Mouse (Mus musculus) heart, adult 2 months (tissue): ENCODE results near the gene Spata18.

Source experiments
- CTCF ChIP-seq: fragments of 200-600 bp; IDR thresholded peaks from 2 replicates; pipeline ENCODE4 v1.8.1; 2022; ENCODE audit warnings: antibody characterized with exemption, mild to moderate bottlenecking, moderate library complexity
- EP300 ChIP-seq: fragments of 200-500 bp; IDR thresholded peaks from 2 replicates; pipeline ENCODE4 v1.6.1; 2011; ENCODE audit warnings: low read depth, low read length, control low read depth; ENCODE audit not compliant: insufficient read depth
- POLR2A ChIP-seq: fragments of 200-500 bp; IDR thresholded peaks from 2 replicates; pipeline ENCODE4 v1.6.1; 2011; ENCODE audit warnings: mild to moderate bottlenecking, low read depth, low read length, control low read depth; ENCODE audit not compliant: insufficient read depth

DNA sequence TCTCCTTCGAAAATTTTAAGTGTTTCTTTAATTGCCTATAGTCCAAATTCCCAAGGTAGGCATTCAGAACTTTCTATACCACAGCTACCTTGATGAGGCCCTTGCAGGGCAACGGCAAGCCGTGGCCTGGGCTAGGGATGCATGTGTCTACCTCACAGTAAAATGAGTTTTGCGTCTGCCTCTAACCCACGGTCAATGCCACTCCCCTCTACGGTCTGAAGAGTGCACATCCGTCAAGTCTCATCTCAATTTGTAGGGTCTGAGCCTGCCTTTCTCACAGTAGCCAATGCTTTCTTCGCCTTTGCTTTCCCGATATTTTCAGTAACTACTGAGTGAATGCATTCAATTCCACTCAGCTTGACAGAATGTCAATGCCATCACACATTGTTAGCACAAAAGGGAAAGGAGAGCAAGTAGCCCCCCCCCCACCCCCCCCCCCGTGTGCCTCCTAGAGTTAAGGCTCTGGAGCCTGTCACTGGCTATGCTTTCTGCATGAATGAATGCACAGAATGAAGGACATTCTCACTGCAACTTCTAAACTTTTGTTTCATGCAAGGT is 20.1 kb upstream of the Spata18 start:
- TF ChIP-seq CTCF (no peak), POLR2A (no peak), EP300 (no peak)
